Mouse (Mus musculus) ES-Bruce4 (cell line): ENCODE measurements at regions not wholly inside any gene's neighbourhood (a gene's known extent, or its start where the extent isn't known, plus 50 kb on each side); places are given as distances from the start of the nearest gene placed in this dataset.

Experiments used
- CTCF ChIP-seq: IDR thresholded peaks from one replicate; pipeline ENCODE4 v1.8.1; 2011; ENCODE audit warnings: low read depth, low read length
- EP300 ChIP-seq: IDR thresholded peaks from 2 replicates; pipeline ENCODE4 v1.6.1; 2011; ENCODE audit warnings: low read depth, low read length; ENCODE audit not compliant: insufficient read depth
- POLR2A ChIP-seq: IDR thresholded peaks from one replicate; pipeline ENCODE4 v1.8.1; 2011; ENCODE audit warnings: low read length; ENCODE audit not compliant: insufficient read depth

- TF ChIP-seq CTCF (no peak), POLR2A (no peak), EP300 (no peak)
Observed at GRCm38 (mm10) chr10:43775807-43776206, 125.7 kb downstream of the Qrsl1 start.
